Mouse (Mus musculus) CH12.LX (cell line): ENCODE measurements around the gene BC049715. TPM values are rescaled to one million over a fixed set of nuclear protein-coding genes. Genes with fewer than 3 reads are reported as not detected.

ENCODE experiments used
- DNase-seq: peaks from one replicate; pipeline ENCODE4 v3.0.0-alpha.2; 2013; ENCODE audit errors: extremely low read depth
- H3K27ac ChIP-seq: 2 replicates; pipeline ENCODE4 v1.5.1; 2012; ENCODE audit warnings: low read depth, mild to moderate bottlenecking, control low read depth, moderate library complexity; ENCODE audit not compliant: insufficient read depth
- H3K27me3 ChIP-seq: replicated peaks from 2 replicates; pipeline ENCODE3; 2012; ENCODE audit warnings: inconsistent platforms
- H3K36me3 ChIP-seq, 2 experiments: replicated peaks in 1 of 2; 2 replicates each; pipeline versions ENCODE3 to v1.6.1; 2012; ENCODE audit warnings: inconsistent platforms in 1 of 2, low read length in 1 of 2, mild to moderate bottlenecking in 1 of 2, mixed read lengths in 1 of 2, moderate library complexity in 1 of 2; ENCODE audit not compliant: control insufficient read depth in 1 of 2, insufficient read depth in 1 of 2
- H3K4me1 ChIP-seq, 2 experiments: 2 replicates each; pipeline ENCODE4 v1.6.1; 2012; ENCODE audit warnings: inconsistent platforms in 1 of 2, moderate library complexity in 1 of 2; ENCODE audit not compliant: insufficient read depth in 2 of 2, control insufficient read depth in 1 of 2
- H3K4me2 ChIP-seq: 2 replicates; pipeline ENCODE4 v1.6.1; 2012; ENCODE audit warnings: low read depth, mild to moderate bottlenecking, control low read depth; ENCODE audit not compliant: poor library complexity, insufficient read depth, severe bottlenecking
- H3K4me3 ChIP-seq, 3 experiments: fragments of 150-350 bp in 1 of 3; sonication (generic) in 1 of 3; replicated peaks in 1 of 3; 2 replicates each; pipeline versions ENCODE3 to v1.5.1; 2011 to 2012; ENCODE audit warnings: low read depth in 2 of 3, low read length in 2 of 3, mild to moderate bottlenecking in 2 of 3, moderate library complexity in 2 of 3, control low read depth in 1 of 3, improper control_type of control experiment in 1 of 3, inconsistent platforms in 1 of 3, mixed read lengths in 1 of 3; ENCODE audit not compliant: poor library complexity in 1 of 3
- H3K79me2 ChIP-seq: replicated peaks from 2 replicates; pipeline ENCODE4 v1.6.1; 2012; ENCODE audit warnings: mild to moderate bottlenecking, moderate library complexity; ENCODE audit not compliant: control insufficient read depth, poor library complexity, insufficient read depth, severe bottlenecking; ENCODE audit errors: extremely low read depth
- H3K9ac ChIP-seq: 2 replicates; pipeline ENCODE4 v1.6.1; 2012; ENCODE audit warnings: low read depth, mild to moderate bottlenecking, control low read depth, moderate library complexity; ENCODE audit not compliant: insufficient read depth
- H3K9me3 ChIP-seq: replicated peaks from 2 replicates; pipeline ENCODE3; 2012; ENCODE audit warnings: low read length, inconsistent platforms, mixed read lengths
- ELF1 ChIP-seq: IDR thresholded peaks from 2 replicates; pipeline ENCODE4 v1.6.1; 2014; ENCODE audit warnings: low read depth, mild to moderate bottlenecking, inconsistent platforms, low read length, improper control_type of control experiment
- EP300 ChIP-seq: IDR thresholded peaks from 2 replicates; pipeline ENCODE4 v1.6.1; 2011; ENCODE audit warnings: low read length, improper control_type of control experiment
- ETS1 ChIP-seq: conservative IDR thresholded peaks from 2 replicates; pipeline ENCODE4 v1.6.1; 2012; ENCODE audit warnings: low read depth, mild to moderate bottlenecking, inconsistent platforms, low read length, improper control_type of control experiment, moderate library complexity
- JUN ChIP-seq: IDR thresholded peaks from 2 replicates; pipeline ENCODE4 v1.6.1; 2011; ENCODE audit warnings: low read depth, mild to moderate bottlenecking, low read length, improper control_type of control experiment, moderate library complexity; ENCODE audit not compliant: insufficient read depth
- MYC ChIP-seq: IDR thresholded peaks from 2 replicates; pipeline ENCODE4 v1.6.1; 2011; ENCODE audit warnings: low read depth, mild to moderate bottlenecking, improper control_type of control experiment, low read length
- NELFE ChIP-seq: IDR thresholded peaks from 2 replicates; pipeline ENCODE4 v1.6.1; 2011; ENCODE audit warnings: low read depth, low read length, improper control_type of control experiment
- POLR2A ChIP-seq: IDR thresholded peaks from 2 replicates; pipeline ENCODE4 v1.6.1; 2011; ENCODE audit warnings: low read depth, mild to moderate bottlenecking, improper control_type of control experiment, low read length
- POLR2AphosphoS2 ChIP-seq: IDR thresholded peaks from 2 replicates; pipeline ENCODE4 v1.6.1; 2011; ENCODE audit warnings: low read depth, low read length, improper control_type of control experiment
- SIN3A ChIP-seq: IDR thresholded peaks from 2 replicates; pipeline ENCODE4 v1.6.1; 2012; ENCODE audit warnings: low read length, improper control_type of control experiment, inconsistent platforms
- TCF12 ChIP-seq: IDR thresholded peaks from 2 replicates; pipeline ENCODE4 v1.6.1; 2014; ENCODE audit warnings: low read depth, mild to moderate bottlenecking, inconsistent platforms, low read length, improper control_type of control experiment
- USF1 ChIP-seq: IDR thresholded peaks from 2 replicates; pipeline ENCODE4 v1.6.1; 2014; ENCODE audit warnings: low read depth, mild to moderate bottlenecking, inconsistent platforms, low read length, improper control_type of control experiment
- ZC3H11A ChIP-seq: IDR thresholded peaks from 2 replicates; pipeline ENCODE4 v1.6.1; 2012; ENCODE audit warnings: low read depth, mild to moderate bottlenecking, inconsistent platforms, low read length, improper control_type of control experiment
- ZKSCAN1 ChIP-seq: IDR thresholded peaks from 2 replicates; pipeline ENCODE4 v1.6.1; 2012; ENCODE audit warnings: low read depth, inconsistent platforms, low read length, improper control_type of control experiment, borderline replicate concordance
- ZMIZ1 ChIP-seq: IDR thresholded peaks from 2 replicates; pipeline ENCODE4 v1.6.1; 2012; ENCODE audit warnings: low read depth, mild to moderate bottlenecking, inconsistent platforms, low read length, improper control_type of control experiment
- dilution Hi-C: fragments of 300-500 bp; cut with MboI; formaldehyde crosslinking; loops from 2 replicates; pipeline ENCODE4 v1.14.3; 2020; ENCODE audit warnings: low sequenced_read_pairs; ENCODE audit not compliant: extremely low pct_unique_long_range_greater_than_20kb, extremely low pct_ligation_motif_present
- in situ Hi-C: fragments of 300-500 bp; cut with MboI; formaldehyde crosslinking; loops from 3 replicates; pipeline ENCODE4 v1.14.3; 2019; ENCODE audit warnings: low sequenced_read_pairs, low pct_ligation_motif_present, low pct_unique_long_range_greater_than_20kb, mixed read lengths
- polyA plus RNA-seq: library from polyadenylated mRNA; unstranded; fragments of >175 nt; gene quantifications from 2 replicates; pipeline ENCODE4 v1.2.1, GENCODE M21; 2012; ENCODE audit warnings: low read depth; ENCODE audit not compliant: insufficient read length
- total RNA-seq, 2 experiments: library from RNA; depleted of rRNA; stranded (reverse); fragments of 300-350 nt in 1 of 2; fragments of >200 nt in 1 of 2; gene quantifications; 2 replicates each; pipeline ENCODE4 v1.2.3; 2012 to 2014

The BC049715 gene
- total and polyA plus RNA-seq, 3 experiments, result 8.8 to 13.5 (median 9.9) TPM

GRCm38 (mm10) chr6:136845706-136846480 lies 18.5 kb downstream of the BC049715 start:
- Histone ChIP-seq H3K27me3 (no peaks in the 10 kb centered on the region), H3K79me2 (peaks cover 10% of the 10 kb centered on the region), H3K9ac (no peak overlapping the region), H3K4me1 (peaks cover 3 to 59% of the 10 kb centered on the region in 2 experiments), H3K27ac (no peak overlapping the region), H3K9me3 (no peaks in the 10 kb centered on the region), H3K4me3 (no peak overlapping the region), H3K4me2 (no peak overlapping the region), H3K36me3 (peaks cover 29 to 82% of the 10 kb centered on the region in 2 experiments)
- in situ Hi-C loops (no loop called here), dilution Hi-C loops (no loop called here)
- no peak for DNase-seq
- TF ChIP-seq ZMIZ1 (no peak), ZKSCAN1 (no peak), NELFE (no peak), EP300 (no peak), SIN3A (no peak), ELF1 (no peak), MYC (no peak), ETS1 (no peak), POLR2A (no peak)

GRCm38 (mm10) chr6:136847267-136847666 lies 19.8 kb downstream of the BC049715 start:
- in situ Hi-C loops, result no loop called here
- Histone ChIP-seq H3K9ac (no peak overlapping the region), H3K4me2 (no peak overlapping the region), H3K4me1 (peaks cover 17 to 60% of the 10 kb centered on the region in 2 experiments), H3K27me3 (no peaks in the 10 kb centered on the region), H3K36me3 (peaks cover 27 to 76% of the 10 kb centered on the region in 2 experiments), H3K4me3 (no peak overlapping the region), H3K9me3 (no peaks in the 10 kb centered on the region), H3K79me2 (peaks cover 7% of the 10 kb centered on the region), H3K27ac (no peak overlapping the region)
- TF ChIP-seq POLR2AphosphoS2 (no peak), TCF12 (no peak), JUN (no peak), USF1 (no peak), ZC3H11A (no peak), NELFE (no peak), ZMIZ1 (no peak)
- dilution Hi-C loops, result no loop called here
- no peak for DNase-seq
